Mouse (Mus musculus): ENCODE measurements around the gene Tekt3. TPM values are rescaled to one million over a fixed set of nuclear protein-coding genes. Genes with fewer than 3 reads are reported as not detected.

Tekt3 gene
- total RNA-seq (2021) (not detected), polyA plus RNA-seq (2012; rRNA removed) (not detected in 2 replicates)
- long read RNA-seq = 0 reads

GRCm38 (mm10) chr11:63061446-63061845, at the start of gene Tekt3:
Gene Tekt3, plus strand, starts transcription at chr11:63061654.
- intact Hi-C loops (cut with DNase I) = no loop called here

GRCm38 (mm10) chr11:63017327-63018082, 43.9 kb upstream of the Tekt3 start:
- Histone ChIP-seq H3K4me3 (no peak overlapping the region), H3K27ac (no peak overlapping the region), H3K27me3 (ENCODE audit: control insufficient read depth, insufficient read depth, low read length) (no peaks in the 10 kb centered on the region), H3K4me1 (ENCODE audit: control insufficient read depth, insufficient read depth, low read length) (no peaks in the 10 kb centered on the region; the same call in 1 of the 2 replicates), H3K79me2 (replicated peaks; ENCODE audit: control insufficient read depth, insufficient read depth, low read length) (no peaks in the 10 kb centered on the region), H3K36me3 (ENCODE audit: control insufficient read depth, insufficient read depth, low read length) (no peaks in the 10 kb centered on the region), H3K9ac (ENCODE audit: low read depth, low read length) (no peak overlapping the region)
- WGBS = 84% methylated on average over 6 of the region's 6 CpGs
- intact Hi-C loops (cut with DNase I) = no loop called here
- TF ChIP-seq POLR2A (IDR thresholded peaks at IDR 0.05; ENCODE audit: insufficient read depth, low read depth, low read length) (no peak), CTCF (IDR thresholded peaks at IDR 0.05) (no peak), EP300 (IDR thresholded peaks at IDR 0.05; ENCODE audit: insufficient read depth, low read depth, low read length) (no peak)
- no peak for DNase-seq

More at GRCm38 (mm10) chr11:63061446-63061845, at the start of gene Tekt3:
- Histone ChIP-seq H3K27me3 (ENCODE audit: control insufficient read depth, insufficient read depth, low read length) (no peaks in the 10 kb centered on the region), H3K27ac (no peak within 1 kb of the TSS), H3K4me3 (no peak within 1 kb of the TSS), H3K4me1 (ENCODE audit: control insufficient read depth, insufficient read depth, low read length) (no peaks in the 10 kb centered on the region; the same call in 1 of the 2 replicates), H3K79me2 (replicated peaks; ENCODE audit: control insufficient read depth, insufficient read depth, low read length) (no peaks in the 10 kb centered on the region), H3K36me3 (ENCODE audit: control insufficient read depth, insufficient read depth, low read length) (no peaks in the 10 kb centered on the region), H3K9ac (ENCODE audit: low read depth, low read length) (no peak within 1 kb of the TSS)
- no peak for DNase-seq
- no peak for TF ChIP-seq POLR2A (IDR thresholded peaks at IDR 0.05; ENCODE audit: insufficient read depth, low read depth, low read length)
- no peak for TF ChIP-seq CTCF (IDR thresholded peaks at IDR 0.05)
- no peak for TF ChIP-seq EP300 (IDR thresholded peaks at IDR 0.05; ENCODE audit: insufficient read depth, low read depth, low read length)
- WGBS = 24% methylated on average over 17 of the region's 17 CpGs

- H3K27me3 ChIP-seq (ENCODE audit: control insufficient read depth, insufficient read depth, low read length) = no peaks in the 10 kb centered on the region
- no peak overlapping the region for H3K4me3 ChIP-seq
- no peak overlapping the region for H3K9ac ChIP-seq (ENCODE audit: low read depth, low read length)
- 79% methylated on average over 6 of the region's 6 CpGs for WGBS
- peak in 1 of 2 experiments; percentile 24 for DNase-seq
- H3K4me1 ChIP-seq (ENCODE audit: control insufficient read depth, insufficient read depth, low read length) = no peaks in the 10 kb centered on the region; the same call in 1 of the 2 replicates
- H3K27ac ChIP-seq = no peak overlapping the region
- no peaks in the 10 kb centered on the region for H3K36me3 ChIP-seq (ENCODE audit: control insufficient read depth, insufficient read depth, low read length)
- TF ChIP-seq CTCF (IDR thresholded peaks at IDR 0.05) (no peak), POLR2A (IDR thresholded peaks at IDR 0.05; ENCODE audit: insufficient read depth, low read depth, low read length) (no peak), EP300 (IDR thresholded peaks at IDR 0.05; ENCODE audit: insufficient read depth, low read depth, low read length) (no peak)
- intact Hi-C loops (cut with DNase I) = no loop called here
- no peaks in the 10 kb centered on the region for H3K79me2 ChIP-seq (replicated peaks; ENCODE audit: control insufficient read depth, insufficient read depth, low read length)
Measured at GRCm38 (mm10) chr11:63018083-63018622, 43.3 kb upstream of the Tekt3 start.

GRCm38 (mm10) chr11:63020633-63021032, 40.8 kb upstream of the Tekt3 start:
- DNase-seq = peak; percentile 29 to 52
- TF ChIP-seq EP300 (IDR thresholded peaks at IDR 0.05; ENCODE audit: insufficient read depth, low read depth, low read length) (no peak), POLR2A (IDR thresholded peaks at IDR 0.05; ENCODE audit: insufficient read depth, low read depth, low read length) (no peak), CTCF (IDR thresholded peaks at IDR 0.05) (no peak)
- no peaks in the 10 kb centered on the region for H3K27me3 ChIP-seq (ENCODE audit: control insufficient read depth, insufficient read depth, low read length)
- no peaks in the 10 kb centered on the region for H3K36me3 ChIP-seq (ENCODE audit: control insufficient read depth, insufficient read depth, low read length)
- H3K4me1 ChIP-seq (ENCODE audit: control insufficient read depth, insufficient read depth, low read length) = no peaks in the 10 kb centered on the region; the same call in 1 of the 2 replicates
- no peaks in the 10 kb centered on the region for H3K79me2 ChIP-seq (replicated peaks; ENCODE audit: control insufficient read depth, insufficient read depth, low read length)
- H3K27ac ChIP-seq = no peak overlapping the region
- intact Hi-C loops (cut with DNase I) = no loop called here
- H3K9ac ChIP-seq (ENCODE audit: low read depth, low read length) = no peak overlapping the region
- no peak overlapping the region for H3K4me3 ChIP-seq

GRCm38 (mm10) chr11:63021141-63021806, 40.2 kb upstream of the Tekt3 start:
- Histone ChIP-seq H3K27ac (no peak overlapping the region), H3K36me3 (ENCODE audit: control insufficient read depth, insufficient read depth, low read length) (no peaks in the 10 kb centered on the region), H3K27me3 (ENCODE audit: control insufficient read depth, insufficient read depth, low read length) (no peaks in the 10 kb centered on the region), H3K79me2 (replicated peaks; ENCODE audit: control insufficient read depth, insufficient read depth, low read length) (no peaks in the 10 kb centered on the region), H3K4me1 (ENCODE audit: control insufficient read depth, insufficient read depth, low read length) (no peaks in the 10 kb centered on the region; the same call in 1 of the 2 replicates), H3K4me3 (no peak overlapping the region), H3K9ac (ENCODE audit: low read depth, low read length) (no peak overlapping the region)
- no peak for TF ChIP-seq EP300 (IDR thresholded peaks at IDR 0.05; ENCODE audit: insufficient read depth, low read depth, low read length)
- no peak for TF ChIP-seq POLR2A (IDR thresholded peaks at IDR 0.05; ENCODE audit: insufficient read depth, low read depth, low read length)
- TF ChIP-seq CTCF (IDR thresholded peaks at IDR 0.05) = no peak
- 84% methylated on average over 5 of the region's 5 CpGs for WGBS
- no peak for DNase-seq
- intact Hi-C loops (cut with DNase I) = no loop called here
